Mouse (Mus musculus) gastrocnemius, postnatal 25 days (tissue): Measurements from ENCODE around the gene Hck. TPM values are rescaled to one million over a fixed set of nuclear protein-coding genes. Genes with fewer than 3 reads are reported as not detected.

Source experiments
- total RNA-seq, 2 experiments: library from RNA; stranded (reverse); gene quantifications; 1 replicate in 1 of 2; 2 replicates in 1 of 2; pipeline ENCODE4 v1.2.3; 2021

The Hck gene
- total RNA-seq, 2 experiments from 2014 or later = 0.21 to 0.26 TPM

Other genes with a start within 250 kb of the Hck start
- 100 to 1,000 TPM; 290 to 471 TPM for gene Mylk2, start 197.1 kb upstream of the Hck start, total RNA-seq
- 1 to 10 TPM; 1.8 to 2.4 TPM for gene Foxs1, start 175.3 kb upstream of the Hck start, total RNA-seq
- 1 to 10 TPM; 1.1 to 1.5 TPM for gene Dusp15, start 156.8 kb upstream of the Hck start, total RNA-seq
- gene Ttll9, start 146.0 kb upstream of the Hck start, total RNA-seq = not detected
- 10 to 100 TPM; 71.0 to 76.9 TPM for gene Pdrg1, start 93.0 kb upstream of the Hck start, total RNA-seq
- gene Xkr7, start 76.6 kb upstream of the Hck start, total RNA-seq = under 1 TPM; 0.15 to 0.19 TPM
- gene Ccm2l, start 42.5 kb upstream of the Hck start, total RNA-seq = 1 to 10 TPM; 5.0 to 5.1 TPM
- 10 to 100 TPM; 33.7 to 34.9 TPM for gene Tm9sf4, start 52.8 kb downstream of the Hck start, total RNA-seq
- gene Tspyl3, start 117.0 kb downstream of the Hck start, total RNA-seq = under 1 TPM; 0.78 to 0.82 TPM
- gene Plagl2, start 133.0 kb downstream of the Hck start, total RNA-seq = 1 to 10 TPM; 3.2 to 4.0 TPM
- gene Pofut1, start 133.1 kb downstream of the Hck start, total RNA-seq = 10 to 100 TPM; 11.4 to 12.2 TPM
- 1 to 10 TPM; 3.4 to 4.0 TPM for gene Kif3b, start 182.9 kb downstream of the Hck start, total RNA-seq
- gene Asxl1, start 237.4 kb downstream of the Hck start, total RNA-seq = 1 to 10 TPM; 7.3 to 8.5 TPM